Mouse (Mus musculus) heart, embryonic 14.5 days (tissue): ENCODE data around the gene Zc2hc1c. TPM values are rescaled to one million over a fixed set of nuclear protein-coding genes. Genes with fewer than 3 reads are reported as not detected.

ENCODE experiments used
- ATAC-seq: fragments of 200-750 bp; cut with Nextera tagmentation; 2 replicates; pipeline ENCODE4 v1.8.0; 2017; ENCODE audit warnings: low read depth, moderate TSS enrichment; ENCODE audit not compliant: insufficient number of reproducible peaks, insufficient read depth, low FRiP score
- H3K27ac ChIP-seq, 2 experiments: fragments of 200-500 bp in 1 of 2; fragments of 300-500 bp in 1 of 2; sonication (generic) in 1 of 2; replicated peaks in 1 of 2; 2 replicates each; pipeline ENCODE4 v1.5.1; 2012 to 2014; ENCODE audit warnings: low read depth in 2 of 2, low read length in 2 of 2, control low read depth in 1 of 2, mild to moderate bottlenecking in 1 of 2, mixed read lengths in 1 of 2; ENCODE audit not compliant: control insufficient read depth in 1 of 2, insufficient read depth in 1 of 2
- H3K27me3 ChIP-seq: fragments of 300-500 bp; sonication (generic); 2 replicates; pipeline ENCODE4 v1.6.1; 2014; ENCODE audit warnings: mild to moderate bottlenecking, low read length, control low read depth; ENCODE audit not compliant: control insufficient read depth, insufficient read depth
- H3K36me3 ChIP-seq: fragments of 300-500 bp; sonication (generic); 2 replicates; pipeline ENCODE4 v1.6.1; 2014; ENCODE audit warnings: mild to moderate bottlenecking, control low read depth, low read length, mixed read lengths; ENCODE audit not compliant: control insufficient read depth, insufficient read depth
- H3K4me1 ChIP-seq, 2 experiments: fragments of 200-500 bp in 1 of 2; fragments of 300-500 bp in 1 of 2; sonication (generic) in 1 of 2; 2 replicates each; pipeline ENCODE4 v1.6.1; 2012 to 2014; ENCODE audit warnings: low read length in 2 of 2, control low read depth in 1 of 2, mixed read lengths in 1 of 2; ENCODE audit not compliant: control insufficient read depth in 2 of 2, insufficient read depth in 2 of 2
- H3K4me2 ChIP-seq: fragments of 300-500 bp; sonication (generic); 2 replicates; pipeline ENCODE4 v1.6.1; 2014; ENCODE audit warnings: mild to moderate bottlenecking, low read length
- H3K4me3 ChIP-seq, 2 experiments: fragments of 200-500 bp in 1 of 2; fragments of 300-500 bp in 1 of 2; sonication (generic) in 1 of 2; 2 replicates each; pipeline ENCODE4 v1.5.1; 2012 to 2014; ENCODE audit warnings: low read length in 2 of 2, mild to moderate bottlenecking in 2 of 2, control low read depth in 1 of 2, low read depth in 1 of 2, moderate library complexity in 1 of 2; ENCODE audit not compliant: control insufficient read depth in 1 of 2, insufficient read depth in 1 of 2
- H3K9ac ChIP-seq: fragments of 300-500 bp; sonication (generic); 2 replicates; pipeline ENCODE4 v1.6.1; 2014; ENCODE audit warnings: mild to moderate bottlenecking, low read length
- H3K9me3 ChIP-seq: fragments of 300-500 bp; sonication (generic); 2 replicates; pipeline ENCODE4 v1.6.1; 2016; ENCODE audit warnings: low read length, control low read depth; ENCODE audit not compliant: control insufficient read depth
- WGBS: fragments of 180-500 bp; shearing (Covaris S2); extraction: QIAGEN DNeasy Blood & Tissue Kit; methylation state at CpG from one replicate; pipeline ENCODE4 v1.1.7; 2014; 5-methylcytosine and 5-hydroxymethylcytosine counted together
- polyA plus RNA-seq: library from polyadenylated mRNA; unstranded; fragments of >200 nt; fragmentation: Nextera tagmentation; extraction: Ambion mirVana; gene quantifications from 2 replicates; pipeline ENCODE4 v1.2.1, GENCODE M21; 2014

Gene Zc2hc1c
- polyA plus RNA-seq, 1 experiment from 2014 or later = 1.1 TPM

DNA sequence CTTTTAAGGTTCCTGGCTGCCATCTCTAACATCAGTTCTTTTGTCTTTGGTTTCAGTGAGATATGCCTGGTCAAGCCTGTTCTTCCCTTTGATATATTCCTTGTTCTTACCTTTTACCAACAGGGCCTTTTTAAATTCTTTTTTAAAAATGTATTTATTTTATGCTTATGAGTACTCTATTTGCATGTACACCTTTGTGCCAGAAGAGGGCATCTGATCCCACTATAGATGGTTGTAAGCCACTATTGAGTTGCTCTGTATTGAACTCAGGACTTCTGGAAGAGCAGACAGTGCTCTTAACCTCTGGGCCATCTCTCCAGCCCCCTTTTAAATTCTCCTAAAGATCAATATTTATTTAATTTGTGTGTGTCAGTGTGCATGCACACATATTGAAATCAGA lies 4.5 kb downstream of the Zc2hc1c start:
- Histone ChIP-seq H3K9ac (no peak overlapping the region), H3K27ac (no peak overlapping the region), H3K9me3 (peaks cover 17% of the 10 kb centered on the region), H3K4me3 (no peak overlapping the region), H3K4me1 (peaks cover 16 to 21% of the 10 kb centered on the region in 2 experiments), H3K36me3 (no peaks in the 10 kb centered on the region), H3K4me2 (no peak overlapping the region), H3K27me3 (0 out of 2 replicates have a peak, but pooled peaks cover 4% of the 10 kb centered on the region)
- no peak for ATAC-seq

DNA sequence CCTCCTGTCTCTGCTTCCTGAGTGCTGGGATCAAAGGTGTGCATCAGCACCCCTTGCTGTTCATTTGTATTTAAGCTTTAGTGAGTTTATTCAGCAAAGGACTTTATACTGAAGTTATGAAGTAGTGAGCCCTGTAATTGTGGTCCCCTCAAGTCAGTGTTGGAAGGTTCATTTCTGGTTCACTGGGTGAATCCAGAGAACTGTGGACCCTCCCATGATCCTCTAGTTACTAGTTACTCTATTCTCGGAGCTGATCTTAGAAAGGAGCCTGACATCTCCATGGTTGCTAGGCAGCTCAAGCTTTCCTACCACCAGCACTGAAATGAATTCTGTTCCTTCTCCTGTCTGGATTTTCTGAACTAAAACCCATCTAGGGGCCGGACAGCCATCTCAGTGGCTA lies 7.1 kb downstream of the Zc2hc1c start:
- peaks cover 17% of the 10 kb centered on the region for H3K36me3 ChIP-seq
- WGBS = 76% methylated on average over 2 of the region's 2 CpGs
- H3K27me3 ChIP-seq = no peaks in the 10 kb centered on the region
- no peak overlapping the region for H3K4me2 ChIP-seq
- no peak overlapping the region for H3K4me3 ChIP-seq
- H3K9ac ChIP-seq = no peak overlapping the region
- H3K9me3 ChIP-seq = peaks cover 17% of the 10 kb centered on the region
- ATAC-seq = no peak
- peaks cover 2 to 9% of the 10 kb centered on the region in 2 experiments; a peak in 2 of 4 replicates for H3K4me1 ChIP-seq
- no peak overlapping the region for H3K27ac ChIP-seq

GRCm38 (mm10) chr12:85296915-85297314 lies 8.5 kb downstream of the Zc2hc1c start:
- Histone ChIP-seq H3K4me2 (no peak overlapping the region), H3K27me3 (no peaks in the 10 kb centered on the region), H3K4me3 (no peak overlapping the region), H3K27ac (no peak overlapping the region), H3K4me1 (peaks cover 2 to 9% of the 10 kb centered on the region in 2 experiments; a peak in 2 of 4 replicates), H3K9ac (no peak overlapping the region), H3K36me3 (peaks cover 31% of the 10 kb centered on the region), H3K9me3 (peaks cover 17% of the 10 kb centered on the region)
- ATAC-seq = no peak
- WGBS = 75% methylated on average over 5 of the region's 5 CpGs

DNA sequence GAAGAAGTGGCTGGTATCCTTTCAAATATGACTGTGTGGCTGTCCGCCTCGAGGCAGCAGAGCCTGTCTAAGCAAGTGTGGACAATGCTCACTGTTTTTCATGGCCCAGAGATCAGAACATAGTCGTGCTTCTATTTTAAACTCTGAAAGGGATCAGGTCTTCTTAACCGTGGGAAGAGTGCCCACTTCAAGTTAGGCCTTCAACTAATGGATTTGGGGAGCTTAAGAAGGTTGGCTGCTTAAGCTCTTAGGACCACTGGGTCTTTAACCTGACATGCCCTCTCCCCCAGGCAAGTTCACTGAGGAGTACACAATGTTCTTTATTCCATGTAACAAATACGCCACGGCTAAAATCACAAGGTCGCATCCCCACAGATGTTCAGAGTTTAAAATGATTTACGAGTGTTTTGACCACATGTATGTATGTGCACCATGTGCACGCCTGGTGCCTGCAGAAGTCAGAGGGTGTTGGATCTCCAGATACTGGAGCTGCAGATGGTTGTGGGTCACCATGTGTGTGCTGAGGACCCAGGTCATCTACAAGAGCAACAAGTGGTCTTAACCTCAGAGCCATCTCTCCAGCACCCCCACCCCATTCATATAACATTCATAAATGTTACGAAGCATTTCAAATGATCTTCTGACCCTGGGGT lies 9.1 kb downstream of the Zc2hc1c start:
- no peak for ATAC-seq
- peaks cover 17% of the 10 kb centered on the region for H3K9me3 ChIP-seq
- H3K27me3 ChIP-seq = no peaks in the 10 kb centered on the region
- no peak overlapping the region for H3K9ac ChIP-seq
- no peak overlapping the region for H3K27ac ChIP-seq
- peaks cover 37% of the 10 kb centered on the region for H3K36me3 ChIP-seq
- H3K4me2 ChIP-seq = no peak overlapping the region
- WGBS = 73% methylated on average over 10 of the region's 10 CpGs
- H3K4me1 ChIP-seq = peaks cover 2 to 9% of the 10 kb centered on the region in 2 experiments; a peak in 2 of 4 replicates
- H3K4me3 ChIP-seq = no peak overlapping the region

DNA sequence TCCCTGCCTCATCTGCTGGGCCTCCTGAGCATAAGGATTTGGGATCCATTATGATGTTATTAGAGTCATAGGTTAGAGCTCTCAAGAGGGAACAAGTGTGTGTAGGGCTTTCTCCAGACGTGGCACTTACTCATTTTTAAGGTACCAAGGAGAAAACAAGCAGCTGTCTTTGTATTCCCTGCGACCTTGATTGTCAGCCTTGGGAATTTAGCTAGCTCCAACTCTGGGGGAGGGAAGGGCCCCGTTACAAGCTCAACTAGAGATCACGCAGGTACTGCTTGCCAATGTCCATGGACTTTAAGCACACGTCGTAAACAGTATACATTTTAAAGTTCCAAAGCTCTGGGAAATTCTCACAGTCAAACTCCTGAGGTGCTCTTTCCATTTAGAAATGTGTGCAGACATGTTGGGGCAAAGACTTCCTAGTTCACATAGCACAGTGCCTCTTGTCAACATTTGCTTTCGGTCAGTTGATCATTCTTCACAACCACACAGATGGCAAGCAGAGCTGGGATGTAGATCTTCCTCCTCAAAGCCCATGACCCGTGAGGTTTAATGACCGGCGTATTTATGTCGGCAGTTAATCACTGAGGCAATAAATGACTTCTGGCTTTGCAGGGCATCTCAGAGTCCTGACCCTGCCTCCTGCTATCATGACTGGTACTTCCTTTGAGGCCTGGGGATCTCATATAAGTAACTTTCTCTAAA lies 9.9 kb downstream of the Zc2hc1c start:
- H3K4me2 ChIP-seq = no peak overlapping the region
- peaks cover 44% of the 10 kb centered on the region for H3K36me3 ChIP-seq
- no peak overlapping the region for H3K9ac ChIP-seq
- no peak for ATAC-seq
- peaks cover 17% of the 10 kb centered on the region for H3K9me3 ChIP-seq
- 79% methylated on average over 11 of the region's 11 CpGs for WGBS
- H3K4me3 ChIP-seq = no peak overlapping the region
- no peak overlapping the region for H3K27ac ChIP-seq
- no peaks in the 10 kb centered on the region for H3K27me3 ChIP-seq
- peaks cover 2 to 9% of the 10 kb centered on the region in 2 experiments; a peak in 2 of 4 replicates for H3K4me1 ChIP-seq

GRCm38 (mm10) chr12:85298835-85299180 lies 10.4 kb downstream of the Zc2hc1c start:
- peaks cover 13% of the 10 kb centered on the region for H3K9me3 ChIP-seq
- H3K27me3 ChIP-seq = no peaks in the 10 kb centered on the region
- H3K27ac ChIP-seq = no peak overlapping the region
- H3K4me3 ChIP-seq = no peak overlapping the region
- H3K4me1 ChIP-seq = peaks cover 2 to 9% of the 10 kb centered on the region in 2 experiments; a peak in 2 of 4 replicates
- no peak overlapping the region for H3K4me2 ChIP-seq
- no peak for ATAC-seq
- H3K36me3 ChIP-seq = peaks cover 49% of the 10 kb centered on the region
- no peak overlapping the region for H3K9ac ChIP-seq
- WGBS = 97% methylated on average over 1 of the region's 1 CpGs

DNA sequence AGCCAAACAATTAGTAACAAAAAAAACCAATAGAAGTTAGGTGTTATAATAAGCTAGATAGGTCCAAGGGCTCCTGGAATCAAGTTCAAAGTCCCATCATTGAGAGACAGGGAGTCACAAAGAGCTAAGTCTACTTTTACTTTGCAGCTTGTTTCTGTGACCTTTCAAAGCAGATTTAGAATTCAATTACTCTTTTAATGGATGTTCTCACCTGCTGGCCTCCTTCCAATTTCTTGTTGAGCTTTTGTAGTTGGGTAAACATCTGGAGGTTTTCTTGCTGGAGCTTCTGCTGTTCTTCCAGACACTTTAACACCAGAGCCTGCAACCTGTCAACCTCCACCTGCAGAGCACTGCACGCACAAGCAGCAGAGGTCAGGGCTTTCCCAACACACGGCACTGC lies 14.9 kb downstream of the Zc2hc1c start:
- H3K9ac ChIP-seq = no peak overlapping the region
- 65% methylated on average over 2 of the region's 2 CpGs for WGBS
- H3K27ac ChIP-seq = no peak overlapping the region
- H3K27me3 ChIP-seq = no peaks in the 10 kb centered on the region
- ATAC-seq = no peak
- no peaks in the 10 kb centered on the region for H3K9me3 ChIP-seq
- no peak overlapping the region for H3K4me3 ChIP-seq
- H3K36me3 ChIP-seq = peaks cover 91% of the 10 kb centered on the region
- H3K4me2 ChIP-seq = no peak overlapping the region
- H3K4me1 ChIP-seq = peaks cover 2 to 6% of the 10 kb centered on the region in 2 experiments; a peak in 3 of 4 replicates
